Mouse (Mus musculus): ENCODE results near the gene Mpped1.

Mpped1 gene

GRCm38 (mm10) chr15:83884291-83884690 is 105.0 kb downstream of the Mpped1 start:
- no peak for DNase-seq (ENCODE audit: low spot score)

- no peak for DNase-seq (ENCODE audit: low spot score)
Observed at GRCm38 (mm10) chr15:83892871-83893270, 113.6 kb downstream of the Mpped1 start.

- DNase-seq (ENCODE audit: low spot score): no peak
Observed at GRCm38 (mm10) chr15:83894261-83894660, 115.0 kb downstream of the Mpped1 start.

- no peak for DNase-seq (ENCODE audit: low spot score)
Observed at GRCm38 (mm10) chr15:83896011-83896410, 116.7 kb downstream of the Mpped1 start.

GRCm38 (mm10) chr15:83897286-83897685 is 118.0 kb downstream of the Mpped1 start:
- DNase-seq (ENCODE audit: low spot score): no peak

- no peak for DNase-seq (ENCODE audit: low spot score)
Observed at GRCm38 (mm10) chr15:83906472-83906871, 127.2 kb downstream of the Mpped1 start.
